12 mouse cellular contexts compared by ENCODE assay signal in genomic region chr2:32085231-32085630, GRCm38 (mm10). TPM values are rescaled to one million over a fixed set of nuclear protein-coding genes. Genes with fewer than 3 reads are reported as not detected.
A peak's percentile ranks its signal among the peaks of the same experiment; 100 is the strongest.
DNase-seq lines count a peak whose midpoint lies in the region; ATAC-seq and TF ChIP-seq lines count a peak whose summit lies in the region.
"Had no signal": no experiment of that assay in that cellular context is flagged by ENCODE, and none has a peak within 500 bp of the region (broad histone marks: within the 10 kb centered on the region; RNA-seq: fewer than 3 reads in every experiment).

No protein-coding gene starts in this region.

- intact Hi-C loops in heart, postnatal 10 days (cut with DNase I), result no loop called here

- ATAC-seq in heart, embryonic 11.5 days (replicated peaks; ENCODE audit: insufficient number of reproducible peaks, low FRiP score, low TSS enrichment), result peak; percentile 37; the same call in 1 of the 2 replicates
- peak; percentile 19; the same call in 1 of the 2 replicates for ATAC-seq in stomach, embryonic 14.5 days (ENCODE audit: insufficient number of reproducible peaks, insufficient read depth, low FRiP score, low read depth)
- ATAC-seq in stomach, postnatal 0 days (ENCODE audit: low FRiP score, low TSS enrichment), result no peak

- DNase-seq in heart, postnatal 10 days, result no peak
- no peak for DNase-seq in stomach, postnatal 0 days (ENCODE audit: low spot score)
- peak; percentile 88 for DNase-seq in liver
- peak; percentile 62 to 65 for DNase-seq in spleen, postnatal 10 days (ENCODE audit: low spot score in 2 of 2)
- no peak for DNase-seq in midbrain, embryonic 10.5 days (ENCODE audit: low spot score)
- DNase-seq in ovary, postnatal 10 days (ENCODE audit: low spot score), result no peak

- H3K36me3 ChIP-seq in heart, embryonic 11.5 days (ENCODE audit: control insufficient read depth, insufficient read depth, low read length), result no peaks in the 10 kb centered on the region
- no peaks in the 10 kb centered on the region for H3K36me3 ChIP-seq in stomach, embryonic 14.5 days (ENCODE audit: control insufficient read depth, insufficient read depth, low read length)
- H3K36me3 ChIP-seq in stomach, postnatal 0 days (ENCODE audit: control insufficient read depth, insufficient read depth, low read length), result no peaks in the 10 kb centered on the region
- H3K36me3 ChIP-seq in midbrain, embryonic 10.5 days, result no peaks in the 10 kb centered on the region
- H3K36me3 ChIP-seq: embryonic facial prominence, embryonic 12.5 days; forebrain, embryonic 12.5 days had no signal

- H3K27me3 ChIP-seq in heart, embryonic 11.5 days (ENCODE audit: control insufficient read depth, insufficient read depth, low read length), result peaks cover 6% of the 10 kb centered on the region; the same call in 1 of the 2 replicates
- peaks cover 23% of the 10 kb centered on the region for H3K27me3 ChIP-seq in stomach, embryonic 14.5 days (ENCODE audit: control insufficient read depth, insufficient read depth, low read length)
- H3K27me3 ChIP-seq in stomach, postnatal 0 days (ENCODE audit: control insufficient read depth, insufficient read depth, low read length), result peaks cover 11% of the 10 kb centered on the region; the same call in 1 of the 2 replicates
- H3K27me3 ChIP-seq in midbrain, embryonic 10.5 days (ENCODE audit: low read depth, poor library complexity, severe bottlenecking), result peaks cover 98% of the 10 kb centered on the region

- H3K4me1 ChIP-seq in heart, embryonic 11.5 days (ENCODE audit: control insufficient read depth, insufficient read depth, low read length), result peaks cover 21% of the 10 kb centered on the region
- H3K4me1 ChIP-seq in stomach, embryonic 14.5 days (ENCODE audit: control insufficient read depth, insufficient read depth, low read length), result peaks cover 12% of the 10 kb centered on the region
- H3K4me1 ChIP-seq in stomach, postnatal 0 days (replicated peaks; ENCODE audit: control insufficient read depth, insufficient read depth), result peaks cover 2% of the 10 kb centered on the region; the same call in 1 of the 2 replicates
- peaks cover 40% of the 10 kb centered on the region for H3K4me1 ChIP-seq in midbrain, embryonic 10.5 days

- peak overlapping the region; percentile 100; the same call in 1 of the 2 replicates for H3K4me2 ChIP-seq in heart, embryonic 11.5 days
- no peak overlapping the region for H3K4me2 ChIP-seq in stomach, embryonic 14.5 days (replicated peaks; ENCODE audit: low read depth, low read length)
- no peak overlapping the region for H3K4me2 ChIP-seq in stomach, postnatal 0 days (replicated peaks; ENCODE audit: low read depth)

- H3K9ac ChIP-seq in heart, embryonic 11.5 days (ENCODE audit: low read depth, low read length), result no peak overlapping the region
- H3K9ac ChIP-seq in stomach, embryonic 14.5 days (replicated peaks; ENCODE audit: low read depth, low read length), result no peak overlapping the region
- H3K9ac ChIP-seq in stomach, postnatal 0 days (ENCODE audit: low read length), result no peak overlapping the region

- no peak for TF ChIP-seq CTCF in stomach, postnatal 0 days (IDR thresholded peaks at IDR 0.05; ENCODE audit: low read depth)

- no peak overlapping the region for H3K4me3 ChIP-seq in heart, embryonic 11.5 days (ENCODE audit: low read depth, low read length)
- no peak overlapping the region for H3K4me3 ChIP-seq in stomach, embryonic 14.5 days (ENCODE audit: low read depth, low read length)
- no peak overlapping the region for H3K4me3 ChIP-seq in stomach, postnatal 0 days (ENCODE audit: low read depth, low read length)
- no peak overlapping the region for H3K4me3 ChIP-seq in midbrain, embryonic 10.5 days
- H3K4me3 ChIP-seq: myocyte had no signal

- WGBS in heart, embryonic 11.5 days (ENCODE audit: insufficient replicate concordance), result 72% methylated on average over 2 of the region's 2 CpGs
- 66% methylated on average over 2 of the region's 2 CpGs for WGBS in stomach, embryonic 14.5 days
- WGBS in stomach, postnatal 0 days, result 53% methylated on average over 2 of the region's 2 CpGs
- 71% methylated on average over 2 of the region's 2 CpGs for WGBS in midbrain, embryonic 10.5 days

- no peak for TF ChIP-seq EP300 in stomach, postnatal 0 days (optimal IDR thresholded peaks at IDR 0.05)

- H3K9me3 ChIP-seq in heart, embryonic 11.5 days (replicated peaks; ENCODE audit: control insufficient read depth, low read length), result no peaks in the 10 kb centered on the region
- H3K9me3 ChIP-seq in stomach, embryonic 14.5 days (ENCODE audit: control insufficient read depth, low read depth, low read length), result no peaks in the 10 kb centered on the region
- H3K9me3 ChIP-seq in stomach, postnatal 0 days (ENCODE audit: control insufficient read depth, low read length), result no peaks in the 10 kb centered on the region
- H3K9me3 ChIP-seq in midbrain, embryonic 10.5 days (replicated peaks), result no peaks in the 10 kb centered on the region
- H3K9me3 ChIP-seq: embryonic facial prominence, embryonic 12.5 days; forebrain, embryonic 12.5 days had no signal

- peak overlapping the region; percentile 92 for H3K27ac ChIP-seq in heart, embryonic 11.5 days (ENCODE audit: low read depth, low read length)
- H3K27ac ChIP-seq in stomach, embryonic 14.5 days (ENCODE audit: low read length), result no peak overlapping the region
- H3K27ac ChIP-seq in stomach, postnatal 0 days (replicated peaks), result no peak overlapping the region
- H3K27ac ChIP-seq in midbrain, embryonic 10.5 days (replicated peaks), result no peak overlapping the region
- H3K27ac ChIP-seq: embryonic facial prominence, embryonic 12.5 days; forebrain, embryonic 12.5 days had no signal

RNA-seq across cellular contexts. Expression of gene Fam78a, which starts 0.6 kb away (rescaled TPM):
- 43.1 and 43.7 TPM in 2 replicates for polyA plus RNA-seq in heart, embryonic 11.5 days (2014; fragmentation: Nextera tagmentation; extraction: Ambion mirVana)
- total RNA-seq in heart, postnatal 10 days (2021), result 10 to 100 TPM; 24.3 to 38.1 TPM
- polyA plus RNA-seq in stomach, embryonic 14.5 days (2014; fragmentation: Nextera tagmentation; extraction: Ambion mirVana), result 1.2 and 1.5 TPM in 2 replicates
- 0.46 and 0.67 TPM in 2 replicates for polyA plus RNA-seq in stomach, postnatal 0 days (2015; fragmentation: Nextera tagmentation; extraction: Ambion mirVana)
- 1.3 and 1.6 TPM in 2 replicates for polyA plus RNA-seq in midbrain, embryonic 10.5 days (2016; fragmentation: Nextera tagmentation; extraction: Ambion mirVana)

RNA-seq across cellular contexts. Expression of gene Plpp7, which starts 10.1 kb away (rescaled TPM):
- 10.0 and 11.7 TPM in 2 replicates for polyA plus RNA-seq in heart, embryonic 11.5 days (2014; fragmentation: Nextera tagmentation; extraction: Ambion mirVana)
- 10 to 100 TPM; 29.3 to 31.6 TPM for total RNA-seq in heart, postnatal 10 days (2021)
- 3.3 and 4.5 TPM in 2 replicates for polyA plus RNA-seq in stomach, embryonic 14.5 days (2014; fragmentation: Nextera tagmentation; extraction: Ambion mirVana)
- 2.6 and 2.8 TPM in 2 replicates for polyA plus RNA-seq in stomach, postnatal 0 days (2015; fragmentation: Nextera tagmentation; extraction: Ambion mirVana)
- 7.1 and 7.8 TPM in 2 replicates for polyA plus RNA-seq in midbrain, embryonic 10.5 days (2016; fragmentation: Nextera tagmentation; extraction: Ambion mirVana)
- polyA plus RNA-seq: inflammation-experienced regulatory T-cells, adult 6 months had no signal

Comparison
In these comparisons a context has a peak if more than half of its experiments do, and no peak if none do; other contexts are left out.
1. DNase-seq: peak in liver (single experiment) and spleen, postnatal 10 days (2 of 2); none in heart, postnatal 10 days (0 of 2), stomach, postnatal 0 days (single experiment), midbrain, embryonic 10.5 days (single experiment) and ovary, postnatal 10 days (single experiment).
2. RNA of gene Fam78a, which starts 0.6 kb away (polyA plus RNA-seq): 43.1 to 43.7 TPM in heart, embryonic 11.5 days; 1.3 to 1.6 TPM in midbrain, embryonic 10.5 days, 1.2 to 1.5 TPM in stomach, embryonic 14.5 days and 0.46 to 0.67 TPM in stomach, postnatal 0 days; every median in the first group is over 10 times any median in the second.